Mouse (Mus musculus): ENCODE data around the gene Adgrv1. TPM values are rescaled to one million over a fixed set of nuclear protein-coding genes. Genes with fewer than 3 reads are reported as not detected.
"Not testable (repeated sequence)": the region's sequence is repeated elsewhere in the genome, so short reads cannot be mapped to it uniquely, and the experiment has no call there.

Gene Adgrv1
- polyA plus RNA-seq (2016; fragmentation: Nextera tagmentation; extraction: Ambion mirVana), result 38.5 and 50.2 TPM in 2 replicates

GRCm38 (mm10) chr13:81632720-81633415 is at the start of gene Adgrv1:
Gene Adgrv1, minus strand, starts transcription at chr13:81633154.
- no peaks in the 10 kb centered on the region for H3K9me3 ChIP-seq
- H3K36me3 ChIP-seq, result no peaks in the 10 kb centered on the region
- peaks cover 6% of the 10 kb centered on the region; the same call in 1 of the 2 replicates for H3K27me3 ChIP-seq
- H3K4me1 ChIP-seq, result peaks cover 38% of the 10 kb centered on the region
- peak within 1 kb of the TSS; percentile 78 for H3K4me2 ChIP-seq (replicated peaks)
- peak within 1 kb of the TSS; percentile 60 for H3K27ac ChIP-seq (replicated peaks)
- peak within 1 kb of the TSS; percentile 73 for H3K9ac ChIP-seq (replicated peaks)
- H3K4me3 ChIP-seq, result peak within 1 kb of the TSS; percentile 55
- peak; percentile 98 for ATAC-seq (ENCODE audit: low FRiP score, low read depth)
- WGBS, result under 1% methylated on average over 42 of the region's 42 CpGs

- ATAC-seq (ENCODE audit: low FRiP score, low read depth), result no peak
- Histone ChIP-seq H3K9ac (replicated peaks) (no peak overlapping the region), H3K4me2 (replicated peaks) (no peak overlapping the region), H3K4me1 (peaks cover 5% of the 10 kb centered on the region; the same call in 1 of the 2 replicates), H3K27ac (replicated peaks) (no peak overlapping the region), H3K9me3 (no peaks in the 10 kb centered on the region), H3K36me3 (peaks cover 12% of the 10 kb centered on the region), H3K4me3 (no peak overlapping the region), H3K27me3 (no peaks in the 10 kb centered on the region)
- WGBS, result 89% methylated on average over 8 of the region's 8 CpGs
These were observed 42.4 kb upstream of the Adgrv1 start for GRCm38 (mm10) chr13:81675333-81675732.

DNA sequence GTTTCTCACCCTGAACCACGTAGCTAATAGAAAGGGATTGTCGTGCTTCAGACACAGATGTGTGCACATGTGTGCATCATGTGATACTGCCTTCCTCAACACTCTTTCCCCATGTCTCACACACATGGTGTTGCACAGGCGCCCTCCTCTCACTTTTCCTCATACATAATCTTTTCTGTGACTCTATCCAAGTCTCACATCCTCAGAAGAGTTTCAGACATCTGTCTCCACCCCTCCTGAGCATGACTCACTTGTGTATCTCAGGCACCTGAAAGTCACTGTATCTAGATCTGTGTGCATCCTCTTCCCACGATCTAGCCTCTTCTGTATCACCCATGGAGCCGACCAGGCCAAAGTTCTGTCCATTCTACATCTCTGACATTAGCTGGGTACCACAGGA is 34.8 kb upstream of the Adgrv1 start:
- WGBS, result 93% methylated on average over 5 of the region's 5 CpGs

DNA sequence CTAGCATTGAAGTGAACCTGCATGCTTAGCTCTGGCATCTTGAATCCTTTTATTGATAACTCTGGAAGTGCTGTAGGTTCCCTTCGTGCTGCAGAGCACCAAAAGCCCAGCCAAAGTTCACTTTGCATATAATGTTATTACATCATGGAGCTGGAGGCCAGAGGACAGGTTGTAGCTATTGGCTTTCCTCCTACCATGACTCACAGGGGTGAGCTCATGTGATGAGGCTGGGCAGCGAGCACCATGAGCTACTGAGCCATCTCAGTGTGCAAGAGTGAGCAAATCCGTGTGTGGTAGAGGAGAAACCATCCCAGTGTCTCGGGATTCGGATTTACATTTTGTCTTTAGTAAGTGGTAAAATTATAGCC is 31.4 kb upstream of the Adgrv1 start:
- Histone ChIP-seq H3K4me3 (no peak overlapping the region), H3K4me2 (replicated peaks) (no peak overlapping the region), H3K9me3 (no peaks in the 10 kb centered on the region), H3K27ac (replicated peaks) (no peak overlapping the region), H3K27me3 (no peaks in the 10 kb centered on the region), H3K4me1 (no peaks in the 10 kb centered on the region), H3K36me3 (peaks cover 43% of the 10 kb centered on the region), H3K9ac (replicated peaks) (no peak overlapping the region)
- WGBS, result 90% methylated on average over 5 of the region's 5 CpGs
- no peak for ATAC-seq (ENCODE audit: low FRiP score, low read depth)

More for the DNA sequence above, 34.8 kb upstream of the Adgrv1 start:
- no peak for ATAC-seq (ENCODE audit: low FRiP score, low read depth)
- no peak overlapping the region for H3K4me3 ChIP-seq
- no peak overlapping the region for H3K27ac ChIP-seq (replicated peaks)
- H3K9me3 ChIP-seq, result no peaks in the 10 kb centered on the region
- H3K36me3 ChIP-seq, result peaks cover 44% of the 10 kb centered on the region
- no peak overlapping the region for H3K9ac ChIP-seq (replicated peaks)
- no peaks in the 10 kb centered on the region for H3K27me3 ChIP-seq
- H3K4me1 ChIP-seq, result no peaks in the 10 kb centered on the region
- H3K4me2 ChIP-seq (replicated peaks), result no peak overlapping the region

DNA sequence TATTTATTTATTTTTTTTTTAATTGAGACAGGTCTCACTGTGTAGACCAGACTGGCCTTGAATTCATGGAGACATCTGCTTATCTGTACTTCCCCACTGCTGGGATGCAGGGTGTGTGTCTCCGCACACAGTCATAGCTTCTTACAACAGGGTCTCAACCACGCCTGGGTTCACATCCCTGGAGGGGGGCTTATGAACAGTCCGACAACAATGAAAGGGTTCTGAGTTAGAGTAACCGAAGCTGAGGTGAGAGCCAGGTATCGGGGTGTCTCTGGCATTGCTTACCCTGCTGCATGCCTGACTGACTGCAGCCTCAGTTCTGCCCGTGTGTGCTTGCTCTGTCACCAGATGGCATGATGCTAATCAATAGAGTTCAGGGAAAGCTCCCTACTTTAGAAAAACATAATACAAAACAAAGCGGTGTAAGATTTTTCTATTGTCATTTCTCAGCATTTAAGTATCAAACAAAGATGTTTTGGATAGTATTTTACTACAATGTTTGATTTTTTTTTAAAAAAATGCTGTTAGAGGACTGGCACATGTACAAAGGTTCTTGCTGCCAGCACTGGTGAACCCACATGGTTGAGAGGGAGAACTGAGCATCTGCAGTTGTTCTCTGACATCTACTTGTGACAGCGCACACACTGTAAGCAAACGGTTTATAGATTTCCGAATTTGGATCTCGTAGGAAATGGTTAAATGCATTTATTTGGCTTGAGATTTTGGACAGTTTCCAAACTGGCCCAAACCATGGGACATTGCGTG is 30.8 kb upstream of the Adgrv1 start:
- Histone ChIP-seq H3K9ac (replicated peaks) (no peak overlapping the region), H3K4me2 (replicated peaks) (no peak overlapping the region), H3K27me3 (no peaks in the 10 kb centered on the region), H3K4me3 (no peak overlapping the region), H3K27ac (replicated peaks) (no peak overlapping the region), H3K4me1 (peaks cover 3% of the 10 kb centered on the region; the same call in 1 of the 2 replicates), H3K9me3 (no peaks in the 10 kb centered on the region), H3K36me3 (peaks cover 38% of the 10 kb centered on the region)
- ATAC-seq (ENCODE audit: low FRiP score, low read depth), result peak; percentile 27; the same call in 1 of the 2 replicates
- WGBS, result 86% methylated on average over 12 of the region's 12 CpGs

DNA sequence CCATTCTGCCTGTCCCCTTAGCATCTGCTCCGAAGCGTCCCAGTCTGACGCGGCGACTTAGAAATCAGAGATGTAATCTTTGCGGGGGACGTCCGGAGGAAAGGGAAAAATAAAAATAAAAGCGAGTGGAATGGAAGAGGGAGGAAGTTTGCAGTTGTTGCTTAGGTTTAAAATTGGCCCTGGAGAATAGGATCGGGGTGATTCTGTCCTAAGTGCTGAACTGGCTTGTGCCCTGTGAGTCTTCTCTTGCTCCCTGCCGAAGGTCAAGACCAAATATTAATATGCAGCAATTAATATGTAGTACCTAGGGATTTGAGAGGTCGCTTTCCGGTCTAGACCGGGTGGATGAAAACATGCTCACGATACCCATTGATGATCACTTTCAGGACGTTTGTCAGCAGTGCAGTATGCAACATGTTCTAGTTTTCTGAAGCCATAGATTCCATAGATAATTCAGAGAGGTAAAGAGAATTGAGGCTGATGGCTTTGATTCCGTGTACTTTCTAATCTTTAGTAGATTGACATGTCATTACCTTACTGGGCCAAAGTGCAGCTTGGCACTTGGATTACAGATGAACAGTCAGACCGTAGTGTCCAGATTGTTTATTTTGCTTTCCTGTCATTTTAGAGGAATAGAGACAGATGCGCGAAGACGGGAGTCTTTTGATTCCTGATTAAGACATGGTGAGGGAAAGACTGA is 25.2 kb upstream of the Adgrv1 start:
- 8% methylated on average over 21 of the region's 21 CpGs for WGBS
- H3K27me3 ChIP-seq, result no peaks in the 10 kb centered on the region
- no peaks in the 10 kb centered on the region; the same call in 1 of the 2 replicates for H3K9me3 ChIP-seq
- H3K4me3 ChIP-seq, result peak overlapping the region; percentile 71
- peaks cover 13% of the 10 kb centered on the region for H3K4me1 ChIP-seq
- peak overlapping the region; percentile 65 for H3K4me2 ChIP-seq (replicated peaks)
- H3K27ac ChIP-seq (replicated peaks), result peak overlapping the region; percentile 95
- H3K36me3 ChIP-seq, result peaks cover 4% of the 10 kb centered on the region; the same call in 1 of the 2 replicates
- peak overlapping the region; percentile 67 for H3K9ac ChIP-seq (replicated peaks)
- ATAC-seq (ENCODE audit: low FRiP score, low read depth), result no peak

GRCm38 (mm10) chr13:81657351-81658052 is 24.5 kb upstream of the Adgrv1 start, which contains the start of gene Lysmd3:
Gene Lysmd3, plus strand, starts transcription at chr13:81657663.
- Histone ChIP-seq H3K4me2 (replicated peaks) (peak within 1 kb of the TSS; percentile 65), H3K9me3 (no peaks in the 10 kb centered on the region; the same call in 1 of the 2 replicates), H3K36me3 (peaks cover 4% of the 10 kb centered on the region; the same call in 1 of the 2 replicates), H3K4me1 (peaks cover 13% of the 10 kb centered on the region), H3K4me3 (peak within 1 kb of the TSS; percentile 71), H3K27me3 (no peaks in the 10 kb centered on the region), H3K9ac (replicated peaks) (peak within 1 kb of the TSS; percentile 67), H3K27ac (replicated peaks) (peak within 1 kb of the TSS; percentile 95)
- WGBS, result under 1% methylated on average over 73 of the region's 73 CpGs
- ATAC-seq (ENCODE audit: low FRiP score, low read depth), result peak; percentile 98

- Histone ChIP-seq H3K27me3 (no peaks in the 10 kb centered on the region), H3K4me1 (peaks cover 13% of the 10 kb centered on the region), H3K9ac (replicated peaks) (0 out of 2 replicates have a peak overlapping the region, but pooled peaks have one; percentile 67), H3K4me2 (replicated peaks) (peak overlapping the region; percentile 65), H3K4me3 (peak overlapping the region; percentile 71), H3K9me3 (no peaks in the 10 kb centered on the region; the same call in 1 of the 2 replicates), H3K36me3 (peaks cover 4% of the 10 kb centered on the region; the same call in 1 of the 2 replicates), H3K27ac (replicated peaks) (peak overlapping the region; percentile 95)
- WGBS, result 10% methylated on average over 5 of the region's 5 CpGs
- 0 out of 2 replicates have a peak, but pooled peaks have one; percentile 1 for ATAC-seq (ENCODE audit: low FRiP score, low read depth)
These were observed 24.0 kb upstream of the Adgrv1 start for GRCm38 (mm10) chr13:81657008-81657350.

DNA sequence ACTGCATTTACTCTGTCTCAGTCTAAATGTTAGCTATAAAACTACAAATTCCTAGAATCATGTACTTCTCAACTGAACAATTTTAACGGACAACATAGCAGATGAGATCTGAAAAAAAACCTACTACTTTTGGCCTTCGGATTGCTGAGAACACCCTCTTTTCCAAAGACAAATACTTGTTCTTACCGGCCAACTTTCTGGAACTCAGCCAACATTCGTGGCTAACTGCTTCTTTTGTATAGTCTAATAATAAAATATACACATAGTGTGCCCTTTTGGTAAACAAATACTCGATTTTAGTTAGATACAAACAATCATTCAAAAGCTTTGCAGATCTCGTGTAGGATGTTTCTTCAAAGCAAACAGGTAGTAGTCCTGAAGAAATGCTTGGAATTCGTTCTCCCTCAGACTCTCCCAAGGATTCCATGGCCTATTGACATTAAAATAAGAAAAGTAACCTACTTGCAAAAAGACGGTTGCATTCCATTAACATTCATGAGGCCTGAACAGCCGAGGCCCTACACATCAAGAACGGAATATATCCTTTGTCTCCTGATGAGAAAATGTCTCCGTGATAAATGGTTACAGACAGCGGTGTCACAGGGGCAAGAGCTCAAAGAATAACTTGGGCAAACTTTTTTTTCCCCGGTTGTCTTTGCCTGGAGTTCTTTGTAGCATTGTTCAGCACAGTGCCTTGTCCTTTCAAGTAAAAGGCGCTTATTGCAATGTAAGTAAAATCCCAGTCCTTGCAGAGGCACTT is 23.3 kb upstream of the Adgrv1 start:
- ATAC-seq (ENCODE audit: low FRiP score, low read depth), result peak; percentile 42
- H3K4me1 ChIP-seq, result peaks cover 13% of the 10 kb centered on the region
- WGBS, result 5% methylated on average over 14 of the region's 14 CpGs
- H3K36me3 ChIP-seq, result no peaks in the 10 kb centered on the region
- H3K9me3 ChIP-seq, result no peaks in the 10 kb centered on the region; the same call in 1 of the 2 replicates
- peak overlapping the region; percentile 65 for H3K4me2 ChIP-seq (replicated peaks)
- H3K9ac ChIP-seq (replicated peaks), result no peak overlapping the region
- H3K27me3 ChIP-seq, result no peaks in the 10 kb centered on the region
- peak overlapping the region; percentile 95 for H3K27ac ChIP-seq (replicated peaks)
- no peak overlapping the region for H3K4me3 ChIP-seq

- H3K4me3 ChIP-seq, result not testable (repeated sequence)
These were observed 17.4 kb upstream of the Adgrv1 start for GRCm38 (mm10) chr13:81650382-81650781.

GRCm38 (mm10) chr13:81646348-81646747 is 13.4 kb upstream of the Adgrv1 start:
- H3K27me3 ChIP-seq, result no peaks in the 10 kb centered on the region
- peaks cover 8% of the 10 kb centered on the region for H3K4me1 ChIP-seq
- H3K9ac ChIP-seq (replicated peaks), result no peak overlapping the region
- no peak overlapping the region for H3K4me2 ChIP-seq (replicated peaks)
- ATAC-seq (ENCODE audit: low FRiP score, low read depth), result no peak
- H3K36me3 ChIP-seq, result no peaks in the 10 kb centered on the region
- 87% methylated on average over 6 of the region's 6 CpGs for WGBS
- H3K4me3 ChIP-seq, result no peak overlapping the region
- no peak overlapping the region for H3K27ac ChIP-seq (replicated peaks)
- no peaks in the 10 kb centered on the region for H3K9me3 ChIP-seq

More at GRCm38 (mm10) chr13:81650382-81650781, 17.4 kb upstream of the Adgrv1 start:
- 81% methylated on average over 5 of the region's 6 CpGs for WGBS
- H3K4me1 ChIP-seq; ATAC-seq (ENCODE audit: low FRiP score, low read depth); H3K27ac ChIP-seq (replicated peaks); H3K9ac ChIP-seq (replicated peaks); H3K4me2 ChIP-seq (replicated peaks); H3K9me3 ChIP-seq; H3K27me3 ChIP-seq; H3K36me3 ChIP-seq: not testable (repeated sequence)
